Mouse (Mus musculus) common myeloid progenitor, adult 5-6 weeks (primary cell): ENCODE data around the gene Tpt1. TPM values are rescaled to one million over a fixed set of nuclear protein-coding genes. Genes with fewer than 3 reads are reported as not detected.
"Not testable (repeated sequence)": the region's sequence is repeated elsewhere in the genome, so short reads cannot be mapped to it uniquely, and the experiment has no call there.

Experiments used
- ATAC-seq: replicated peaks from 2 replicates; pipeline ENCODE4 v1.8.0; 2016; ENCODE audit warnings: low read depth, mild to moderate bottlenecking, moderate TSS enrichment, inconsistent platforms; ENCODE audit not compliant: poor library complexity, severe bottlenecking
- total RNA-seq: library from RNA; stranded (forward); fragments of 200-1000, 187-1606 nt; gene quantifications from 2 replicates; pipeline ENCODE4 v1.2.3, GENCODE M21; 2017

The Tpt1 gene
- total RNA-seq, 1 experiment from 2014 or later = 1,151 TPM

- ATAC-seq = no peak
These were observed 7.6 kb upstream of the Tpt1 start for GRCm38 (mm10) chr14:75837048-75837916.

GRCm38 (mm10) chr14:75841758-75842157, 3.1 kb upstream of the Tpt1 start:
- ATAC-seq = not testable (repeated sequence)

- no peak for ATAC-seq
These were observed 690 bp upstream of the Tpt1 start for GRCm38 (mm10) chr14:75844111-75844695.

- peak; percentile 46 for ATAC-seq
These were observed 814 bp downstream of the Tpt1 start for GRCm38 (mm10) chr14:75845698-75846115.

GRCm38 (mm10) chr14:75847669-75848068, 2.8 kb downstream of the Tpt1 start:
- ATAC-seq = no peak

DNA sequence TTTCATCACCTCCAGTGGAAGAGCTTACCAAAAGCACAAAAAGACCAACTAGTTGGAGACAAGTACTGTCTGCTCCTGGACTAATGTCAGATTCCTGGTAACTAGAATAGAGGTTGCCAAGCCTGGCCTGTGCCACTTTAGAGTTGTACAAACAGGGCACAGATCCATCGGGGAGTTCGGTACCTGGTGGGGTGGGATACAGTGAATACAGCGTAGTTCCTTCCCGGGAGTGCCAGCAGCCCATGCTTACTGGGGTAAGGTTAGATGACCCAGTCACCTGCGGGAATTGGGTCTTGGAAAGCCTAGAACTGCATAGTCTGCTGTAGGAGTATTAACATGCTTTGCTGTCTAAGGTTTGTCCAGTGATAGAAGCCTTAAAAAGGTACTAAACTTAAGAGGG, 3.6 kb downstream of the Tpt1 start:
- no peak for ATAC-seq

GRCm38 (mm10) chr14:75849236-75849635, 4.3 kb downstream of the Tpt1 start:
- ATAC-seq = no peak

DNA sequence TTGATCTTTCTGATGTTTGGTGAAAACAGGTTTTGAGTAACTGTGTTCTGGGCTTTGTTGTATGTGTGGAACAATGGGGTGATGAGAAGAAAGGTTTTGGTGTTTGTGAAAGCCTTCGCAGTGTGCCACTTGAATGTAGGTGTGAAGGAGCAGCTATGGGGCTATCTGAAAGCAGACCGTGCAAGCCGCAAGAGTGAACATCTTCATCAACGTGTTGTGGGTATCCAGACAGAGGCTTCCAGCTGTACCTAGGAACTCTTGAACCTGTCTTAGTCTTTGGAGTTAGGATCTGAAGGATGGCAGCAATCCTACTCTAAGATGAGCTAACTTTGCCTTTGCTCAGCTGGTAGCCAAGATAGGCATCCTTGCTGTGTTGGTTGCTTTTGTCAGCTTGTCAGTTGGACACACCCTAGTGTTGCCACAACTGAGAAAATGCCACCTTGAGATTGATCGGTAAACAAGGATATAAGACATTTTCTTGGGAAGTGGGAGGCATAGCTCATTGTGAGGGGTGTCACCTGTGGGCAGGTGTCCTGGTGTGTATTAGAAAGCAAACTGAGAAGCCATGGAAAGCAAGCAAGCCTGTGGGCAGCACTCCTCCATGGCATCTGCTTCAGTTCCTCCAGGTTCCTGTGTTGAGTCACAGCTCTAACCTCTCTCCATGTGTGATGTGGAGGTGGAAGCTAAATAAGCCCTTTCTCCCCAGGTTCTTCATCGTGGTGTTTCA, 5.1 kb downstream of the Tpt1 start:
- no peak for ATAC-seq

DNA sequence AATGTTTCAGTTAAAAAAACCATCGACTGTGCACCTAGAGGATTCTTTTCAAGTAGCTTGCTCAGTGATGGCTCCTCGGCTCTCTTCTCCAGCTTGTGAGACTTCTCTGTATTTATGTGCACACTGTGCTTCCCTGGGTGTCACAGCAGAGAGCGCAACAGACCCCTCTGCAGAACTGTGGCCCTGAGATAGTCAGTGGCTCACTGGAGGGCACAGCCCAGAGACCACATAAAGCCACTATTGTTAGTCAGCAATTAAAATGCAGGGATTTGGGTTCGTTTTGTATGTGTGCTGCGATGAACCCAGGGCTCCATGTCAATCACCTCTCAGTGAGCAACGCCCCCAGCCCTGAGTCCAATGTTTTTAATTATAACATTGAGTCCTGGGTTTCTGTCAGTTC, 5.9 kb downstream of the Tpt1 start:
- no peak for ATAC-seq

DNA sequence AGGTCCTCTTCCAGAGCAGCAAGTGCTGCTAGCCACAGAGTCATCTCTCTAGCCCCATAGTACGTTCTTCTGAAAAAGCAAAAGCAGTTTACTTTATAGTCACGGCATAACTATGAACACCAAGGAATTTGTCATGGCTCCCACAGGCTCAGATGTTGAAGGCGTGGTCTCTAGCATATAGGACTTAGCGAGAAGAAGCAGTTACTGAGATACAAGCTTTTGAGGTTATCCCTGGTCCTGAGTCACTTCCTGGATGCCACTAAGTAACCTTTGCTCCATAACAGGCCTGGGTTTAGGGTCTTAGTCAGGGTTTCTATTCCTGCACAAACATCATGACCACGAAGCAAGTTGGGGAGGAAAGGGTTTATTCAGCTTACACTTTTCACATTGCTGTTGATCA, 7.1 kb downstream of the Tpt1 start:
- ATAC-seq = no peak; the same call in 1 of the 2 replicates

GRCm38 (mm10) chr14:75855263-75855992, 10.5 kb downstream of the Tpt1 start:
- no peak for ATAC-seq

DNA sequence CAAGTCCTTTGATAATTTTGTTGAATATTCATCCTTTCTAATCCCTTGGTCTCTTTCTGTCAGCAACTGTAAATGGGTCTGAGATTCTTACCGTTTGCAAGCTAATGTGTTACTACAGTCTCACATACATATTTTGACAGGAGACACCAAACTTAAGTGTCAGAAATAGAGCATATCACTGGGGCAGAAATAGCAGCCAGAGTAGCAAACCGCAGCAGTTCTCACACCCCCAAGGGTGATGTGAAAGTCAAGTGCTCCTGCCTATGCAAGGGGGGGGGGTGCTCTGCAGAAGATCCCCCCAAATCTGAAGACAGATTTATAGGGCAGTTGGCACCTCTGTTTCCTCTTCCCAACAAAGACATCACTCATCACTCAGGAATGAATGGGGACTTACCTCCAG, 13.3 kb downstream of the Tpt1 start:
- no peak for ATAC-seq

DNA sequence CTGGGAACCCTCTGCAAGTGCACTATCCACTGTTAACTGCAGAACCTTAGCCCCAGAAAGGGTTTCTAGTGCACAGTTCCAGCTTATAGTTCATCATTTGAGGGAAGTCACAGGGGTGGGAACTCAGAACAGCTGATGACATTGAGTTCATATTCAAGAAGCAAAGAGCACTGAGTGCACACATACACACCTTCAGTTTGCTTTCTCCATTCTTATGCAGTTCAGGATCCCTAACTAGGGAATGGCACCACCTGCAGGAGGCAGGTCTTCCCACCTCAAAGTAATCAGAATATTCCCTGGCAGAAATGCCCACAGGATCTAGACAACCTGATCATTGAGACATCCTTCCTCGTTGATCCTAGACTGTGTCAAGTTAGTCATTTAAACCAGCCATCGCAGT, 14.7 kb downstream of the Tpt1 start:
- no peak for ATAC-seq

DNA sequence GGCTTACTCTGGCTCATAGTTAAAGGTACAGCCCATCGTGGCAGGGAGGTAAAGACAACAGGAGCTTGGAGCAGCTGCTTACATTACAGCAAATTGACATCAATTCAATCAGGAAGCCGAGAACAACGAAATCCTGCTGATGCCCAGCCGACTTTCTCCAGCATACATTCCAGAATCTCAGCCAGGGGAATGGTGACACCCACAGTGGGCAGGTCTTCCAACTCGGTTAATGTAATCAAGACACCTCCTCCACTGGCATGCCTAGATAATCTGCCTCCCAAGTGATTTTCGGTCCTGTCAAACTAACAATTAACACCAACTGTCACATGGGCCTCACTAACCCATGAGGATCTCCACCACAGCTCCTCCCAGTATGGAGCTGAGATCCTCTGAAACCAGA, 17.8 kb downstream of the Tpt1 start:
- ATAC-seq = no peak

DNA sequence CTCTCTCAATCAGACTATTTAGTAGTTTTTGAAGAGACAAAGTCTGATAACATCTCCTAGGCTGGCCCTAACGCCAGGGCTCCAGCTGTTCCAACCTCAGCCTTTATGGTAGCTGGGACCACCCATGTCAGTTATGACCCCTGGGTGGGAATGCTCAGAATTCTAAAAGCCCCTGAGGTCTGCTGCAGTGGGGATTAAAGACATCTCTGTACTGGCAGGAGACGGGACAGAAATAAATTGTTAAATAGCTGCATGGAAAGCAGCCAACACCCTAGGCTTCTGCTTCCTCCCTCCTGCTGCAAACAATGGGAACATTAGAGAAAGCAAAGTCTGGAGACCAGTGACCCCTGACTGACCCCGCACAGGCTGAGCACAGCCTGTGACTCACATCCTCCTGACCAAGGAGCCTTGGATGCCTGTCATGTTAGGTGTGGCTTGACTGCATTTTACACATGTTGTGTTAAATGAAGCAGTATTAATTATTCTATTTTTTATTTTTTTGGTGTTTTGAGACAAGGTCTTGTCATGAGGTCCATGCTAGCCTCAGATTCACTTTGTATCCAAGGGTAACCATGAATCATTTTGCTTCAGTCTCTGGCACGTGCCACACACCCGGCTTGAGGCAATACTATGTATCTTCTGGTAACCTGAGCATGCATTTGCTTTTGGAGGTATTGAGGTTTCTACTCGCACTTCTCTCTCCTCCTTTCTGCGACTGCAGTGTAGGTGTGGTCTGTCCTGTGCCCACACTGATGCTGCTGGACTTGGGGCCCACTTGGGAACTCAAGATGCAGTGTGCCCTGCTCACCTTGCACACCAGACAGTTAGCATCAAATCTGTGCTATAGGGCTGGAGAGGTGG, 18.9 kb downstream of the Tpt1 start:
- ATAC-seq = peak; percentile 60

- ATAC-seq = no peak
These were observed 21.9 kb downstream of the Tpt1 start for GRCm38 (mm10) chr14:75866706-75867333.

DNA sequence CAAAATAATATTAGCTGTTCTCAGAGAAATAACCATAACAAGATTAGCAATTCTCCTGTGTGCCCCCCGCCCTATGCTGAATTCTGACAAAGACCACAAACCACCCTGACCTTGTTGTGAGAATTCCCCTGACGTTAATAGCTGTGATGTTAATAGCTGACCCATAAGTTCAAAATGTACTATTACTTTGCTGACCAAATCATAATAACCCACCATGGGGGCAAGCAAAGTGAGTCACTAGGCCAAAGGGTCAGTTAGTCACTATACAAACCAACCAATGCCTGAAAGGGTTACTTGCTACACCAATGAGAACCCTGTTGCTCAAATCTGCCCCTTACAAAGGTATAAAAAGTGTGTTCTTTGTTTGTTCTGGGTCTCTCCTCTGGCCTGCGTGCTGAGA, 23.1 kb downstream of the Tpt1 start:
- ATAC-seq = not testable (repeated sequence)

- ATAC-seq = no peak
These were observed 25.0 kb downstream of the Tpt1 start for GRCm38 (mm10) chr14:75869769-75870363.

GRCm38 (mm10) chr14:75870631-75871030, 25.7 kb downstream of the Tpt1 start:
- peak; percentile 70 for ATAC-seq
